Mouse (Mus musculus): ENCODE data around the gene Cldn13. TPM values are rescaled to one million over a fixed set of nuclear protein-coding genes. Genes with fewer than 3 reads are reported as not detected.

Gene Cldn13
- polyA plus RNA-seq, 1 experiment from 2014 or later, result 258 TPM

DNA sequence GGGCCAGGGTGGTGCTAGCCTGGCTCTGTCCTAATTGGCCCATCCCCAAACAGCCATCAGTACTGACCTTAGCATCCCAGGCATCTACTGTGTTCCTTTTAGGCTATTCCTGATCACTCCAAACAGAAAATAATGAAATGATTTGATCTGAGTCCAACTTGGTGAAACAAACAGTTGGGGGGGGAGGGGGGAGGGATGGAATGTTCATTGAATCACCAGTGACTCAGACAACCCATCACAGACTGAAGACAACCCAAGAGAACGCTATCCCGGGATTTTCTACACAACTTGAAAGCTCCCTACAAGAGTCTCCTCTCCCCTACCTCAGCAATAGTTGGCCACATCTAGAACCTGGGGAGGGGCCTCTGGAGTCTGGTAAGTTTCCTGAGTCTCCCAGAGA, 3.4 kb downstream of the Cldn13 start:
- H3K36me3 ChIP-seq (ENCODE audit: control insufficient read depth, insufficient read depth), result no peaks in the 10 kb centered on the region
- WGBS (ENCODE audit: insufficient replicate concordance), result 90% methylated on average over 2 of the region's 2 CpGs
- peak overlapping the region; percentile 65 for H3K4me2 ChIP-seq (ENCODE audit: low read depth, low read length)
- peak overlapping the region; percentile 67 for H3K4me3 ChIP-seq (ENCODE audit: low read depth, low read length)
- no peaks in the 10 kb centered on the region for H3K27me3 ChIP-seq (ENCODE audit: control insufficient read depth, insufficient read depth, low read depth, low read length)
- H3K27ac ChIP-seq (ENCODE audit: low read length), result peak overlapping the region; percentile 40
- peak overlapping the region; percentile 10; the same call in 1 of the 2 replicates for H3K9ac ChIP-seq (ENCODE audit: low read depth, low read length)
- no peaks in the 10 kb centered on the region for H3K9me3 ChIP-seq (replicated peaks; ENCODE audit: control insufficient read depth, low read length)
- H3K4me1 ChIP-seq (ENCODE audit: control insufficient read depth, low read depth, low read length), result peaks cover 25% of the 10 kb centered on the region
- ATAC-seq (ENCODE audit: low read depth), result no peak

DNA sequence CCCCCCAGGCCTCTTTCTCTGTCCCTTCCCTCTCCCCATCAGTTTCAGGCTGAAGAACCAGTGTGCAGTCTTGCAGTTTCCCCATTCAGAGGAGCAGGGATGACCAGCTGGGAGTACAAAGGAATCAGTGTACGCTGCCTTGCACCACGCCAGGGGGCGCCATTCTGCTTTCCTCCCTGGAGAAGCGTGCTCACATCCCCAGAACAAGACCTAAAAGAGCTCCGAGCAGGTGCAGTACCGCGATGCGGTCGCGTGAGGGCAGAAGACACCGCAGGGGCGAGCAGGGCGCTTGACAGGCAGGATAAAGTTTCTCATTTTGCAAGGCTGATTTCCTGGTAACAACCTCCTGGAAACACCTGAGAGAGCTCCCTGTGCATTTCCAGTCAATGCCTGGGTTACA, 8.2 kb downstream of the Cldn13 start:
- Histone ChIP-seq H3K36me3 (ENCODE audit: control insufficient read depth, insufficient read depth) (no peaks in the 10 kb centered on the region), H3K9me3 (replicated peaks; ENCODE audit: control insufficient read depth, low read length) (no peaks in the 10 kb centered on the region), H3K27me3 (ENCODE audit: control insufficient read depth, insufficient read depth, low read depth, low read length) (no peaks in the 10 kb centered on the region), H3K27ac (ENCODE audit: low read length) (no peak overlapping the region), H3K4me3 (ENCODE audit: low read depth, low read length) (no peak overlapping the region), H3K9ac (ENCODE audit: low read depth, low read length) (no peak overlapping the region), H3K4me2 (ENCODE audit: low read depth, low read length) (no peak overlapping the region), H3K4me1 (ENCODE audit: control insufficient read depth, low read depth, low read length) (peaks cover 12% of the 10 kb centered on the region)
- peak; percentile 83 for ATAC-seq (ENCODE audit: low read depth)
- under 1% methylated on average over 13 of the region's 13 CpGs for WGBS (ENCODE audit: insufficient replicate concordance)

DNA sequence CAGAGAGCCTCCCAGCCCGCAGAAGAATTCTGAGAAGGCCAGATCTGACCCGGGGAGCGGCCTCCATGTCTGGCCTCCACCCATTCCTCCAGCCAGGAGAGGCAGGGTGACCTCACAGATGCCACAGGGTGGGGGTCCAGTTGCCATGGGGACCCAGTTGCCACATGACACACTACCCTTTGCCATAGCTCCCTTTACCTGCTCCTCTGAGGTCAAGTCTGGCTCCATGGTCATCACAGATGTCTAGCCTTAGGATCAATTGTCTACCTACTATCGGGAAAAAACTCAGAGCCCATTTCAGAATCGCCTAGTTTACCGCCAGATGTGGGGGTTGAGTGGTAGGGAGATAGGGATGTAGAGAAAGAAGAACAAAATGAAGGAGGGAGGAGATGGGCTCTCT, 8.7 kb downstream of the Cldn13 start, which contains the start of gene Tmem270:
Tmem270 (minus strand) TSS at position 101 of the 400 bp plus-strand sequence.
- ATAC-seq (ENCODE audit: low read depth), result no peak
- H3K27ac ChIP-seq (ENCODE audit: low read length), result no peak within 1 kb of the TSS
- WGBS (ENCODE audit: insufficient replicate concordance), result 82% methylated on average over 6 of the region's 6 CpGs
- H3K4me3 ChIP-seq (ENCODE audit: low read depth, low read length), result no peak within 1 kb of the TSS
- no peak within 1 kb of the TSS for H3K9ac ChIP-seq (ENCODE audit: low read depth, low read length)
- no peak within 1 kb of the TSS for H3K4me2 ChIP-seq (ENCODE audit: low read depth, low read length)
- H3K36me3 ChIP-seq (ENCODE audit: control insufficient read depth, insufficient read depth), result no peaks in the 10 kb centered on the region
- no peaks in the 10 kb centered on the region for H3K9me3 ChIP-seq (replicated peaks; ENCODE audit: control insufficient read depth, low read length)
- peaks cover 7% of the 10 kb centered on the region for H3K4me1 ChIP-seq (ENCODE audit: control insufficient read depth, low read depth, low read length)
- no peaks in the 10 kb centered on the region for H3K27me3 ChIP-seq (ENCODE audit: control insufficient read depth, insufficient read depth, low read depth, low read length)

DNA sequence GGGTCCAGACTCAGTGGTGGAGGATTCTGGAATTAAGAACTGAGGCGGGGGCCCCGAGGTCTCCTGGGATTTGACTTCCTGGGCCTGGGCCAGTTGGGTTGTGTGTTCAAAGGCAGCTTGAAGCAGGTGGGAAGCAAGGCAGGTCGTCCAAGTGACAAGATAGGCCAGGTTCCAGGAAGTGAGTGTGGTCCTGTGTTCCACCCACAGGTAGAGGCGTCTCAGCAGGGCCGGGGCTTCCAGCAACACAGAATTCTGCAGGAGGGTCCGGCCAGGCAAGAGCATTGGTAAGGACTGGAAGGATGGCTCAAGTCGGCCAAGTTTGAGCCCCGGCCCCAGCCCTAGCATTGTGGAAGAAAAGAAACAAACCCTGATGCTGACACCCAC, 13.7 kb downstream of the Cldn13 start:
- H3K4me2 ChIP-seq (ENCODE audit: low read depth, low read length), result no peak overlapping the region
- no peaks in the 10 kb centered on the region for H3K9me3 ChIP-seq (replicated peaks; ENCODE audit: control insufficient read depth, low read length)
- no peak overlapping the region for H3K4me3 ChIP-seq (ENCODE audit: low read depth, low read length)
- H3K36me3 ChIP-seq (ENCODE audit: control insufficient read depth, insufficient read depth), result no peaks in the 10 kb centered on the region
- 57% methylated on average over 8 of the region's 8 CpGs for WGBS (ENCODE audit: insufficient replicate concordance)
- H3K9ac ChIP-seq (ENCODE audit: low read depth, low read length), result no peak overlapping the region
- H3K27me3 ChIP-seq (ENCODE audit: control insufficient read depth, insufficient read depth, low read depth, low read length), result no peaks in the 10 kb centered on the region
- no peaks in the 10 kb centered on the region for H3K4me1 ChIP-seq (ENCODE audit: control insufficient read depth, low read depth, low read length)
- ATAC-seq (ENCODE audit: low read depth), result no peak
- H3K27ac ChIP-seq (ENCODE audit: low read length), result no peak overlapping the region

DNA sequence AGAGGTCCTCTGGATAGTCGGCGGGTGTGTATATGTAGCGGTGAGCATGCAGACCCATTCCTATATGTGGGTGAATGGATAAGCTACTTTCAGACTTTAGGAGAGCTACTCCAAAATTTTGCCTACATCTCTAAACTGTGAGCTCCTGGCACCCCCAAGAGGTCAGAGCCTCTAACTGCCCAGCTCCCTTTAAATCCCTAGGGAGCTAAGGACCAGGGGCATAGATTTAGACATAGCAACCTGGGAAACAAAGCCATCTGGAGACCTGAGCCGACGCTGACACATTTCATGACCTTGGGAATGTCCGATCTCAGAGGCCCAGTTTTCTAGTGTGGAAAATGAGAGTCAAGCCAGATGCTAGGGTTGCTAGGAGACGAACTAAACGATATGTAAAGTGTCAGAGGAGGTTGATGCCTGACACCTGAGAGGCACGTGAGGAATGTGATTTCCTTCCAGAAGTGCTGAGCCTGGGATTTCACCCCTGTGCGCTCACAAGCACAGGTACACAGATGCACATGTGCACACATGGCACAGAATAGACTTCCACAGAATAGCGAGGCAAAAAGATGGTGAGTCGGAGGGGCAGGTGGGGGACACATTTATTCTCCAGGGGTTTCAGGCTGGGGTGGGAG, 14.2 kb downstream of the Cldn13 start:
- H3K36me3 ChIP-seq (ENCODE audit: control insufficient read depth, insufficient read depth), result no peaks in the 10 kb centered on the region
- 48% methylated on average over 12 of the region's 12 CpGs for WGBS (ENCODE audit: insufficient replicate concordance)

DNA sequence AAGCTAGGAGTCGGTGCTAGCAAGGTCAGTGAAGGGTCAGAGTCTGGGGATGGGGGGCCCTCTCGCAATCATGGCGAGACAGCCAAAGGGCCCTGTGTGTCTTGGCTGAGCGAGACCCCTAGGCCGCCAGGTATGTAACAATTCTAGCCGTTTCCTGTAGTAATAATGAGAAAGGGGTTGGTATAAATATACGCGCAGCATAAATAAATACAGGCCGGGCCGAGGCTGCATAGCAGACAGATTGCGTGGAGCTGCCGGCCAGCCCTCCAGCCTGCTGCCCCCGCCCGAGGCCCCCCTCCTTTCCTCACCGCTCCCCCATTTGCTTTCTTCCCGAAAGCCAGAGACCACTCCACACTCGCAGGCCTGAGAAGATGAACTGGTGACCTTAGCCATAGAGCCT, 17.7 kb downstream of the Cldn13 start:
- H3K36me3 ChIP-seq (ENCODE audit: control insufficient read depth, insufficient read depth), result no peaks in the 10 kb centered on the region
- ATAC-seq (ENCODE audit: low read depth), result no peak

More for the DNA sequence above, 14.2 kb downstream of the Cldn13 start:
- H3K4me1 ChIP-seq (ENCODE audit: control insufficient read depth, low read depth, low read length), result no peaks in the 10 kb centered on the region
- H3K27ac ChIP-seq (ENCODE audit: low read length), result no peak overlapping the region
- H3K4me3 ChIP-seq (ENCODE audit: low read depth, low read length), result no peak overlapping the region
- H3K9me3 ChIP-seq (replicated peaks; ENCODE audit: control insufficient read depth, low read length), result no peaks in the 10 kb centered on the region
- no peaks in the 10 kb centered on the region for H3K27me3 ChIP-seq (ENCODE audit: control insufficient read depth, insufficient read depth, low read depth, low read length)
- no peak overlapping the region for H3K9ac ChIP-seq (ENCODE audit: low read depth, low read length)
- no peak overlapping the region for H3K4me2 ChIP-seq (ENCODE audit: low read depth, low read length)
- ATAC-seq (ENCODE audit: low read depth), result no peak

DNA sequence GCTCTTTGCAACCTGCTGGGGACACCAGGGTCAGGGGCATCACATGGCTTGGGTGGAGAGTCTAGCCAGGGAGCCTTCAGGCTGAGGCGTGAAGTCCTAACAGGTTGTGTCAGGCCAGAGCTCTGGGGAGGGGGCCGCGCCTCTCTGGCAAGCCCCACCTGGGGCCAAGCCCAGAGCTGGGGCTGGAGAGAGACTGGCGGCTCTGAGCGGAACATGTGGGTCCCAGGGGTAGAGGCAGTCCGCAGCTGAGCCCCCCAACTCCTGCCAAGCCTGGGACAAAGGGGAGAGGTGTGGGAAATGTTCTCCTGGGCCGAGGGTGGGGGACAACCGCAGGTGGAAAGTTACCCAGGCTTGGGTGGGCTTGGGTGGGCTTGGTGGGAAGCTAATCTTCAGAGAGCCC, 18.4 kb downstream of the Cldn13 start:
- 74% methylated on average over 8 of the region's 8 CpGs for WGBS (ENCODE audit: insufficient replicate concordance)
- H3K27me3 ChIP-seq (ENCODE audit: control insufficient read depth, insufficient read depth, low read depth, low read length), result no peaks in the 10 kb centered on the region

More for the DNA sequence above, 17.7 kb downstream of the Cldn13 start:
- Histone ChIP-seq H3K9me3 (replicated peaks; ENCODE audit: control insufficient read depth, low read length) (no peaks in the 10 kb centered on the region), H3K9ac (ENCODE audit: low read depth, low read length) (no peak overlapping the region), H3K27me3 (ENCODE audit: control insufficient read depth, insufficient read depth, low read depth, low read length) (no peaks in the 10 kb centered on the region), H3K27ac (ENCODE audit: low read length) (no peak overlapping the region), H3K4me3 (ENCODE audit: low read depth, low read length) (no peak overlapping the region), H3K4me2 (ENCODE audit: low read depth, low read length) (no peak overlapping the region), H3K4me1 (ENCODE audit: control insufficient read depth, low read depth, low read length) (no peaks in the 10 kb centered on the region)
- WGBS (ENCODE audit: insufficient replicate concordance), result 68% methylated on average over 17 of the region's 17 CpGs

DNA sequence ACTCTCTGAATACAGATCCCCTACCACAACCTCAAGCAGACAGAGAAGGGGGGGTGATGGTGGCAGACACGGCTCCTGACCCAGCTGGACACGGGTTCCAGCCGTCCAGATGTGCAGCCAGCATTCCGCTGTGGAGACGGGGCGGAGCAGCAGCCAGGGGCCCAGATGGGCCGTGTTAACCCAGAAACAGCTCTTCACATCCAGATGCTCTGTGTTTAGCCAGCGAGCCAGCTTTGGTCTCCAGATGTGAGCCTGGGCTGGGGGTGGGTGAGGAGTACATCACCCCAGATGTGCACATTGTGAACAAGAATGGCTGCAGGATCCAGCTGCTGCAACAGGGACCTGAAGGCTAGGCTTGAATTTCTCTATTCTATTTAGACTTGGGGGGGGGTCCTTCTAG, 20.0 kb downstream of the Cldn13 start:
- Histone ChIP-seq H3K9me3 (replicated peaks; ENCODE audit: control insufficient read depth, low read length) (no peaks in the 10 kb centered on the region), H3K36me3 (ENCODE audit: control insufficient read depth, insufficient read depth) (no peaks in the 10 kb centered on the region), H3K27me3 (ENCODE audit: control insufficient read depth, insufficient read depth, low read depth, low read length) (no peaks in the 10 kb centered on the region), H3K9ac (ENCODE audit: low read depth, low read length) (no peak overlapping the region), H3K4me1 (ENCODE audit: control insufficient read depth, low read depth, low read length) (no peaks in the 10 kb centered on the region), H3K27ac (ENCODE audit: low read length) (no peak overlapping the region), H3K4me2 (ENCODE audit: low read depth, low read length) (no peak overlapping the region), H3K4me3 (ENCODE audit: low read depth, low read length) (no peak overlapping the region)
- 64% methylated on average over 8 of the region's 8 CpGs for WGBS (ENCODE audit: insufficient replicate concordance)
- ATAC-seq (ENCODE audit: low read depth), result no peak

More for the DNA sequence above, 18.4 kb downstream of the Cldn13 start:
- H3K9me3 ChIP-seq (replicated peaks; ENCODE audit: control insufficient read depth, low read length), result no peaks in the 10 kb centered on the region
- H3K4me3 ChIP-seq (ENCODE audit: low read depth, low read length), result no peak overlapping the region
- no peak overlapping the region for H3K27ac ChIP-seq (ENCODE audit: low read length)
- H3K4me1 ChIP-seq (ENCODE audit: control insufficient read depth, low read depth, low read length), result no peaks in the 10 kb centered on the region
- no peak overlapping the region for H3K4me2 ChIP-seq (ENCODE audit: low read depth, low read length)
- no peak for ATAC-seq (ENCODE audit: low read depth)
- H3K36me3 ChIP-seq (ENCODE audit: control insufficient read depth, insufficient read depth), result no peaks in the 10 kb centered on the region
- no peak overlapping the region for H3K9ac ChIP-seq (ENCODE audit: low read depth, low read length)

DNA sequence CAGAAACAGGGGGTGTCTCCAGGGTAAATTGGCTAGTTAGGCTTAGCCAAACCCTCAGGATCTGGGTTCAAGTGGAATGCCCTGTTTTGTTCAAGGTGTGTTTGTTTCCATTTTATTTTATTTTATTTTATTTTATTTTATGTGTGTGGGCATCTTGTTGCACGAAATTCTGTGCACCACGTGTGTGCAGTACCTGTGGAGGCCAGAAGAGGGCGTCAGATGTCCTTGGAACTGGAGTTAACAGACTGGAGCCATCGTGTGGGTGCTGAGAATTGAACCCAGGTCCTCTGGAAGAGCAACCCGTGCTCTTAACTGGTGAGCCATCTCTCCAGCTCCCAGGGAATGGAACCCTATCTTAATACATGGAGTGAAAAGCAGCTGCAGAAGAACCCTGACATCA, 22.6 kb downstream of the Cldn13 start:
- 55% methylated on average over 5 of the region's 5 CpGs for WGBS (ENCODE audit: insufficient replicate concordance)
- Histone ChIP-seq H3K4me2 (ENCODE audit: low read depth, low read length) (no peak overlapping the region), H3K36me3 (ENCODE audit: control insufficient read depth, insufficient read depth) (no peaks in the 10 kb centered on the region), H3K9me3 (replicated peaks; ENCODE audit: control insufficient read depth, low read length) (no peaks in the 10 kb centered on the region), H3K27me3 (ENCODE audit: control insufficient read depth, insufficient read depth, low read depth, low read length) (no peaks in the 10 kb centered on the region), H3K9ac (ENCODE audit: low read depth, low read length) (no peak overlapping the region), H3K4me1 (ENCODE audit: control insufficient read depth, low read depth, low read length) (no peaks in the 10 kb centered on the region), H3K27ac (ENCODE audit: low read length) (no peak overlapping the region), H3K4me3 (ENCODE audit: low read depth, low read length) (no peak overlapping the region)
- ATAC-seq (ENCODE audit: low read depth), result no peak
